Mouse (Mus musculus) heart, postnatal 4 days (tissue): ENCODE measurements at regions not wholly inside any gene's neighbourhood (a gene's known extent, or its start where the extent isn't known, plus 50 kb on each side); places are given as distances from the start of the nearest gene placed in this dataset.

ENCODE experiments used
- DNase-seq: peaks from one replicate; pipeline ENCODE4 v3.0.0; 2021

DNA sequence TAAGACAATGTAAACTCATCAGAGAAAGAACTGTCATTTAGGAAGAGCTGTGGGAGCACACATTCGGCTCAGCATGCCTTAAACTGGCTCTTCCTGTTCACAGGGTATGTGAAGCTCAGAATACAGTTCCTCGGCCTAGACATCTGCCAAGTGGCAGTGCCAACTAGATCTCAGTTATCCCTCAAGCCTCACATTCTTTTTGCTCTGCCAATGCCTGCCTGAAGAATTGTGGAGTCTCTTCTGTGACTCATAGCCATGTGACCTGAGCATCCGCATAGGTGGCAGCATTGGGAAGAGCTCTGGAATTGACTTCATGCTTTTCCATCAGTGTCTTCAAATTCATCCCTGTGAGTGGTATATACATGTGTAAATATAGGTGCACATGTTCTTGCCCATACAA lies 59.7 kb downstream of the Prlhr start:
- DNase-seq: no peak

- no peak for DNase-seq
These were observed 68.7 kb downstream of the Prlhr start for GRCm38 (mm10) chr19:60399425-60399824.

GRCm38 (mm10) chr19:60397666-60398065 lies 70.4 kb downstream of the Prlhr start:
- no peak for DNase-seq

- DNase-seq: no peak
These were observed 71.5 kb downstream of the Prlhr start for GRCm38 (mm10) chr19:60396604-60397003.

DNA sequence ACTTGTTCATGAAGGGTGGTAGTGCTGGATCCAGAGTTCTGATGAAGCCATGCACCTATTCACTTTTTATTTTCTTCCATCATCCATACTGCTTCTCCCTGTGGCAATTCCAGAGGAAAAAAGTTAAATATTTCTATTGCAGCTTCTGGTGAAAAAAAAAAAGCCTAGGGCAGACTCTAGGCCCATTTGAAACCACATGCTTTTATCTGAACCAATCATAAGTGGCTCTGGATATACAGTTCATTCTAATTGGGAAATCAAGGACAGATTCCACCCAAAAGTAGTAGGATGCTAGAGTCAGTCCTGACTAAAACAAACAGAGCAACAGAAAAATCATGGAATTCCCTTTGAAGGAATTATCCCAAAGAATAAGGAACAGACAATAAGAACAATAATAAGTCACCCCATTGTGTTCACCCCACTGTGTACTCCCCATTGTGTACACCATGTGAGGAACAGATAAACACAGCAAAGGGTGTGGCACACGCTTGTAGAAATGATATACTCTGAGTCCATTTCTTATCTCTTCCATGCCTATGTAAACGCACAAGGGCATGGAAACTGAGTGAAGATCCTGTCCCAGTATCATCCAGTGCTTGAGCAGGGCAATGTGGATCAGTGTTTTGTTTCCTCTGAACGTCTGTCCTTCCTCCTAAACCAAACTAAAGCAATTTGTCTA lies 81.4 kb downstream of the Prlhr start:
- DNase-seq: no peak

DNA sequence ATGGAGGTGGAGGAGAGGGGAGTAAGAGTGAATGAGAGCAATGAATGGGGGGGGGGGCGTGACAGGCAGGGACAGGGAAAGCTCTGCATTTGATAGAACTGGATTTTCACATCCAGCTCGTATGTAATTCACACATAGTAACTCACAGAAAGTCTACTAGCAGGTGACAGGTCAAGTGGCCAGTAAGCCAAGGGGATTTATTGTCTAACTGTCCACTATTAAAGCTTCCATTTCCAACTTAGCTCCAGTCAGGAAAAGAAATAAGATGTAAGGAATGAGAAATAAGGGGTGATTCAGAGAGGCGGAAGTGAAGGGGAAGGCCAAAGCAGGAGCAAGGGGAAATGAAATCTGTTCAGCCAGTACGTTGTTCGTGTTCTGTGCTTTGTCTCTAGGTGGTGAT lies 83.4 kb downstream of the Prlhr start:
- no peak for DNase-seq

DNA sequence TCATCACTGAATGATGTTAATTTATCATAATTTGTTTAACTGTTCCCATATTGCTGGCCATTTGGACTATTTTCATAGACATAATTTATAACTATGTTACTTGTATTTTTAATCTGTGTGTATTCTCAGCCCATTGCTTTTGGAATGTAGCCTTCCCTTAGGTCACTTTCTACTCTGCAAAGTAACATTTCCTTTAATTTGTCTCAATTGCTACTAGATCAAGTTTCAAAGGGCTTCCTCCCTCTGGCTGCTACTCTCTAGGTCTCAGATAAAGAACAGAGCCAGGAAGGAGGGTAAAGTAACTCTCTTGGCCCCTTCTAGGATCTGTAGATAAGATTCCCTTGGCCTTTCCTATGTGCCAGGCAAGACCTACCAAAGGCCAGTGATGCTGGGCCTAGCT lies 85.4 kb downstream of the Prlhr start:
- no peak for DNase-seq

DNA sequence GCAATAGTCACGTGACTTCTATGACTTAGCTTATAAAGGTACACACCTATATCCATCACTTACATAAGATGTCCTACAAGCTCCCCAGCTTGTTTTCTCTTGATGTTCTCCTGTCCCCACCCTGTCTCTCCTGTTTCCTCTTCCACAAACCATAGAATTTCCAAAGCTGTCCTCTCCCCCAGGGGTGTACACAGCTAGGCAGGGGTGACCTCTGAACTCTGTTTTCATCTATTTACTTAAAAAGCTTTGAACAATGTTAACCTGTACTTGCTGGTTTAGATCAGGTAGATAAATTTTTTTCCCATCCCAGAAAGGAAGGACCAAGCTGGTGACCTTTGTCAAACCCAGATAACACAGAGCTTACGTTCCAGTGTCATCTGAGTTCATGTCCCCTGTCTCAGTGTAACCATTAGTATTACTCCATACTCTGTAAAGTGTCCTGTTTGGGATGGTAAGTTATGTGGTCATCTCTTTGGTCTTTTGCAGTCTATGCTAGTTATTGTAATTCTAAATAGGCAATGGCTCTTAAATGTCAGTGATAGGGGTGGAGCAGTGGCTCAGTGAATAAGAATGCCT lies 89.0 kb downstream of the Prlhr start:
- DNase-seq: no peak

DNA sequence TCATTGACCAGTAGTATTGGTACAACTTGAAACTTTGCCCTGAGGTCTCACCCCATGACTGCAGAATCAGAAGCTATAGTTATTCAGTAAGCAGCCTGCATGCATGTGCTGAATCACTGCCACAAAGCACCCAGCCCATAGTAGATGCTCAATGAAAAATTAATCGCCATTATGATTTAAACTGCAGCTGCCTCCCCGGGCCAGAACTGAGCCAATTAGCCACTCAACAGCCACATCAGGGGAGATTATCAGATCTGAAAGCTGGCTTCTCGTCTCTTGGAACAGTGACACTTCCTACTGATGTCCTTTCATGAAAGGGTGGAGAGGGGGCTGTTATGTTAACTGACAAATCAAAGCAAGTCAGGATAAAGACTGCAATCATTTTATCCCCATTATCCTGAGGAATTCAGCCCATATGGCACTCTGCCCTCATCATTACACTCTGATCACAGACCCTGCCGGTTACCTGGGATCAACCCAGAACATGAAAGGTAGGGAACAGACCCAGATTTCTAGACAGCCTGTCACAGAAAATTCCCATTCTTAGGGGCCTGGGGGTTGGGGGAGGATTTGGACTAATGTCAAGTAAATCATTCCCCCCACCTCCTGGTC lies 104.0 kb downstream of the Prlhr start:
- DNase-seq: no peak

- no peak for DNase-seq
These were observed 118.4 kb upstream of the Fam204a start for GRCm38 (mm10) chr19:60344911-60345310.

DNA sequence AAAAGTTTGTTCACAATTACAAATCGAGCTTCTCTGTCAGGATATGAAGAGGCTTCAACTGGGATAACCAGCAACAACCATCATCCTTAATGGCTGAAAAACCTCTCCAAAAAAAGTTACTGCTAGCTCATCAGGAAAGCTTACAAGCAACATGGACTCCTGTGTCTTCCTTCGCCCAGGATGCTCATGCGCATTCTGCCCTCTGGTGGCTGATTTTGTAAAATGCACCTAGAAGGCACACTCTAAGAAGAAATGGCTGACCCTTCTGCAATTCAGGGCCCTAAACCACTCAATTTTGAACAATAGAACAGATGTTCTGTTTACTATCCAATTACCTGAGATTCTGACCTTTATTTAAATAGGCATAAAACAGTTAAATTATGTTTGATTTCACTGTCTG lies 115.0 kb upstream of the Fam204a start:
- peak; percentile 66 for DNase-seq

- no peak for DNase-seq
These were observed 113.7 kb upstream of the Fam204a start for GRCm38 (mm10) chr19:60340234-60340633.

DNA sequence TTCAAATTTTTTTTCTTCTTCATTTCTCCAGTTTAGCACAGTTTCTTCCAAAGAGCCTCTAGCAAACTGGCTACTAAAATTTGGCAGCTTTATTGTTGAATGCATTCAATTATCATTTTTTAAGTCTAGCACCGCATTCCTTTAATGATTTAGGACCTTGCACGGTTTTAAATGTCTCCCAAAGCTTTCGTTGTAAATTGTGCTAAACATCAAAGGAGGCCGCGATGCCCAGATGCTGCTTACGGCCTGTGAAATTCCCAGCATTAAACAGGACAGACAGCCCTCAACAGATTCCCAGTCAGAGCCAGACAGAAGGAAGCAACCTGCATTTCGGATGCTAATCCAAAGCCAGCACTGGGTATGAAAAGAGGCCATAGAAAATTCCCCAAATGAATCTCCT lies 108.0 kb upstream of the Fam204a start:
- DNase-seq: no peak

- DNase-seq: no peak
These were observed 101.8 kb upstream of the Fam204a start for GRCm38 (mm10) chr19:60328295-60328694.

GRCm38 (mm10) chr19:60325612-60326011 lies 99.1 kb upstream of the Fam204a start:
- no peak for DNase-seq

DNA sequence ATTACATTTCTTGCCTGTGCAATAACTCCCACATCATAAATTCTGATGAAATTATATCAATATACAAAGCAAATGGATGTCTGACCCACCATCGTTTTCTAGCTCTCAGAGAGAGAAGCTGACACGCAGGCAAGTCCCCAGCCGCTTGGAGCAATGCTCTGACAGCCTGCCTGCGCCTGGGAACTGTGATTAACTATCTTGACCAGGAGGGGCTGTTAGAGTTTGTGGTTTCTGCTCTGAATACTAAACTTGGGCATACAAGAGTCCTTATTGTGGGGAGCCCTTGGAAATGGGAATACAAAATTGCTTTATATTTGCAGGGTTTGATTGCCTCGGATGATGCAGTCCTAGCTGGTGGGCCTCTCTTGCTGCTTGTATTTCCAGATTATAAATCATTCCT lies 98.6 kb upstream of the Fam204a start:
- DNase-seq: no peak

- DNase-seq: peak; percentile 76
These were observed 84.1 kb upstream of the Fam204a start for GRCm38 (mm10) chr19:60310591-60310990.

GRCm38 (mm10) chr19:60302371-60302770 lies 75.9 kb upstream of the Fam204a start:
- DNase-seq: no peak

GRCm38 (mm10) chr19:60300891-60301290 lies 74.4 kb upstream of the Fam204a start:
- no peak for DNase-seq

DNA sequence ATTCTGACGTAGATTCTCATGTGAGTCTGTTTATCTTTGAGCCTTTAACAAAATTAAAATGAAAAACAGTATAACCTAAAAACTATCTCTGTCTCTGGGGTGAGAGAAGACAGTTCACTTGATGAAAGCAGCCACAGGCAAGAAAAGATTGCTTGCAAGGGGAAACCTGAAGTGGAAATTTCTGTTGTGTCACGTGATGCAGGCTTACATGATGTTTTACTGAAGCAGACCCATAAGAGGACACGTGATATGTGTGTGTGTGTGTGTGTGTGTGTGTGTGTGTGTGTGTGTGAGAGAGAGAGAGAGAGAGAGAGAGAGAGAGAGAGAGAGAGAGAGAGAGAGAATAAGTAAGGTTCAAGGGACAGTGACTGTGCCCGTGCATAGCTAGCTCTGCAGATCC lies 63.7 kb upstream of the Fam204a start:
- DNase-seq: no peak

- no peak for DNase-seq
These were observed 60.4 kb upstream of the Fam204a start for GRCm38 (mm10) chr19:60286810-60287396.

DNA sequence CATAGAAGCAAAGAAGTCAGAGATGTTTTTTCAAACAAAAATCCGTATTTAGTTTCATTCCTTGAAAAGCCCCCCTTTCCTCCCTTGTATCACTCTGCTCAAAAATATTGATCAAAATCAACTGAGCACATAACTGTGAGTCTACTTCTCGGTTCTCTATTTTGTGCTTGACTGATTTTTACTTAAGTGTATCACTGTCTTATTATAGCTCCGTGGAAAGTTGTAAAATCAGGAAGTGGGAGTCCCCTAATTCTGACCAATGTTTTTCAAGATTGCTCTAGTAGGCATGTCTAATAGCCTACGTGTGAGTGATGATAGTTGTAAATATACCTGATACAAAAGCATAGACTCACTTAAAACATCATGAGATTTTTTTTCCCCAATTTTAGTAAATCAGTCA lies 58.4 kb upstream of the Fam204a start:
- DNase-seq: no peak
